Mouse (Mus musculus) bone marrow macrophage, adult 2 months (primary cell): ENCODE data around the gene Cyp2r1.

Experiments used
- CTCF ChIP-seq: IDR thresholded peaks from 2 replicates; pipeline ENCODE4 v1.5.1; 2012; ENCODE audit warnings: low read depth, mild to moderate bottlenecking, low read length, moderate library complexity
- POLR2A ChIP-seq: IDR thresholded peaks from 2 replicates; pipeline ENCODE4 v1.6.1; 2012; ENCODE audit warnings: mild to moderate bottlenecking, low read depth, low read length, borderline replicate concordance

DNA sequence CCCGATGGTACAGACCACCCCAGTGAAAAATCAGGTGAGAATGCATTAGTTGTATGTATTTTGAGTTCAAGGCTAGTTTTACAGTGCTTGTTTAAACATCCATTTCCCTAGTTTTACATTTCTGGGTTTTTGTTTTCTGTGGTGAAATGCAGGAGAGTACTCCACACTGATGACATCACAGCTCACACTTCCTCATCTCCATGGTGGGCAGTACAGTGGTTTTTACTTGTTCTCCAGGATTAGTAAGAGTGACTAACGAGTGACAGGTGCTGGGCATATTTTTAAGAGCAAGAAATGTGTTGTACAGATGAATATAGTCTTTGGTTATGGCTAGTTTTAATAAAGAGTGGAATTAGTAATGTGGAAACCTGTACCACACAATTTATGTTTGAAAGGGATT is 53.9 kb downstream of the Cyp2r1 start:
- no peak for TF ChIP-seq CTCF
- TF ChIP-seq POLR2A, result no peak
